Mouse (Mus musculus): Measurements from ENCODE around the gene Oxct2b.

DNA sequence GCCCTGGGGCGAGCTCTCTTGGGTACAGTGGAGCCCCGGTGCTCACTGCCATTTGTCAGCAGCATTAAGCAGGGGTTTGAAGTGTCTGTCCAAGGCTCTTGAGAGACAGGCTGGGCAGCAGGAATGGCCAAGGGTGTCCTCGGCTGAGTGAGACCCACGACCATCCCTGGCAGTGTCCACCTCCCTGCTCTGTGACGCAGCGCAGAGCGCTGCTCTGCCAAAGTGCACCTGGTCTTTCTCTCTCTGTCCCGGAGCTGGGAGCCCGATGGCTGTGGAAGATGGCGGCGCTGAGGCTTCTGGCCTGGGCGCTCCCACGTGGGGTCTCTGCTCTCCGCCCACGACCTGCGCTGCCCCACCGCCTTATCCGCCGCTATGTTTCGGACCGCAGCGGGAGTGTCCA, at the start of gene Oxct2b:
- TF ChIP-seq GATA1 (IDR thresholded peaks at IDR 0.05; ENCODE audit: low read depth, low read length) (no peak), HCFC1 (IDR thresholded peaks at IDR 0.05; ENCODE audit: low read depth, low read length) (no peak), RAD21 (IDR thresholded peaks at IDR 0.05; ENCODE audit: low read depth, low read length) (no peak), CTCF (IDR thresholded peaks at IDR 0.05 in 2 of 3, conservative IDR thresholded peaks at IDR 0.05 in 1 of 3; ENCODE audit: control insufficient read depth in 1 of 3, insufficient read depth in 1 of 3, low read depth in 2 of 3, low read length in 3 of 3, poor library complexity in 1 of 3, severe bottlenecking in 1 of 3) (no peak), ETS1 (IDR thresholded peaks at IDR 0.05; ENCODE audit: low read depth, low read length) (no peak), MYB (IDR thresholded peaks at IDR 0.05; ENCODE audit: low read depth, low read length) (no peak), SIN3A (IDR thresholded peaks at IDR 0.05; ENCODE audit: low read length) (no peak), EP300 (IDR thresholded peaks at IDR 0.05; ENCODE audit: low read depth in 1 of 2, low read length in 2 of 2) (no peak), POLR2A (IDR thresholded peaks at IDR 0.05; ENCODE audit: control insufficient read depth in 1 of 2, insufficient read depth in 1 of 2, low read depth in 1 of 2, low read length in 2 of 2, poor library complexity in 1 of 2) (no peak), ZC3H11A (IDR thresholded peaks at IDR 0.05; ENCODE audit: low read depth, low read length) (no peak), JUND (IDR thresholded peaks at IDR 0.05; ENCODE audit: low read depth, low read length) (no peak), ELF1 (IDR thresholded peaks at IDR 0.05; ENCODE audit: low read depth, low read length) (no peak), USF1 (IDR thresholded peaks at IDR 0.05; ENCODE audit: low read depth, low read length) (no peak), GABPA (IDR thresholded peaks at IDR 0.05; ENCODE audit: low read depth, low read length) (no peak)

All from MEL (cell line).